ENCODE assay signal across 10 mouse cellular contexts in the genomic region with DNA sequence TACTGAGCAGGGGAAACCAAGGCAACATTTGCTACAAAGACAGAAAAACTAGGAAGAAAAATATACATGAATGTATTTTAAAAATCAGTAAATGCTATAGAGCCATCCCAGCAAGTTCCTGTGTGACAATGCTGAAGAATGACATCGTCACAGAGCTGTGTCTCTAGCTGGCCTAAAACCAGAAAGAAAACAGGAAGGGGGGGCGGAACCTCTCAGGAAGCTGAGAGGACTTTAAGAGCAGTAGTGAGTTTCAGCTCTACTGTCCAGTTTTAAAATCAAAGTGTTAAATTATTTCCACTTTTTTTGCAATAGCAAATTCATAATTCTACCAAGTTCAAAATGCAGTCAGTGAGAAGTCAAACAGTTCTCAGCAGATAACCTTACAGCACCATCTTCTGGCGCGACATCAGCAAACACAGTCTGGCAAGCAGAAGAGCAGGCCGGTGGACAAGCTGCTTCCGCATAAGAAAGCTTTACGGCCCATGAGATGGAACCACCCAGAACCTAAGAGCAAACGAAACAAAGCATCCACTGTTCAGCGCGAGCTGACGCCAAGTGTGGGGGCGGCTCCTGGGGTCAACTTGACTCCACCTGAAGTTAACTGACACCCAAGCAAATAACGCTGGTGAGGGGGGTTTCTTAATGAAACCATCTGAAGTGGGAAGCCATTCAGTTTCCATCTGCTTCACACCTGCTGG. TPM values are rescaled to one million over a fixed set of nuclear protein-coding genes. Genes with fewer than 3 reads are reported as not detected.
DNase-seq lines count a peak whose midpoint lies in the region; ATAC-seq and TF ChIP-seq lines count a peak whose summit lies in the region.
"Had no signal": no experiment of that assay in that cellular context is flagged by ENCODE, and none has a peak within 500 bp of the region (broad histone marks: within the 10 kb centered on the region; RNA-seq: fewer than 3 reads in every experiment).

No protein-coding gene starts in this region.

- no peak overlapping the region for H3K4me2 ChIP-seq in liver, embryonic 15.5 days
- H3K4me2 ChIP-seq in heart, embryonic 13.5 days: no peak overlapping the region
- no peak overlapping the region for H3K4me2 ChIP-seq in lung, embryonic 15.5 days
- no peak overlapping the region for H3K4me2 ChIP-seq in midbrain, embryonic 11.5 days
- H3K4me2 ChIP-seq: embryonic facial prominence, embryonic 13.5 days; limb, embryonic 15.5 days had no signal

- no peak for TF ChIP-seq POLR2A in cerebellum, adult 2 months (IDR thresholded peaks at IDR 0.05; ENCODE audit: borderline replicate concordance, insufficient read depth, low read length)

- H3K4me3 ChIP-seq in cerebellum, adult 2 months (replicated peaks; ENCODE audit: insufficient read depth, low read depth, low read length): no peak overlapping the region
- H3K4me3 ChIP-seq in liver, embryonic 15.5 days (replicated peaks): no peak overlapping the region
- H3K4me3 ChIP-seq in heart, embryonic 13.5 days: no peak overlapping the region
- no peak overlapping the region for H3K4me3 ChIP-seq in lung, embryonic 15.5 days
- H3K4me3 ChIP-seq in midbrain, embryonic 11.5 days (ENCODE audit: low read depth, low read length): no peak overlapping the region
- H3K4me3 ChIP-seq: embryonic facial prominence, embryonic 13.5 days; limb, embryonic 15.5 days had no signal

- no peak overlapping the region for H3K9ac ChIP-seq in liver, embryonic 15.5 days
- H3K9ac ChIP-seq in heart, embryonic 13.5 days: no peak overlapping the region
- no peak overlapping the region for H3K9ac ChIP-seq in lung, embryonic 15.5 days
- no peak overlapping the region for H3K9ac ChIP-seq in midbrain, embryonic 11.5 days (ENCODE audit: low read length)
- H3K9ac ChIP-seq: embryonic facial prominence, embryonic 13.5 days; limb, embryonic 15.5 days had no signal

- whole genome bisulfite sequencing in cerebellum, adult 2 months: 58% methylated on average over 13 of the region's 13 CpGs
- 55% methylated on average over 13 of the region's 13 CpGs for WGBS in liver, embryonic 15.5 days (ENCODE audit: insufficient replicate concordance)
- WGBS in heart, embryonic 13.5 days: 64% methylated on average over 13 of the region's 13 CpGs
- WGBS in lung, embryonic 15.5 days: 38% methylated on average over 13 of the region's 13 CpGs
- 81% methylated on average over 13 of the region's 13 CpGs for WGBS in midbrain, embryonic 11.5 days

- peaks cover 4% of the 10 kb centered on the region for H3K4me1 ChIP-seq in cerebellum, adult 2 months (ENCODE audit: control insufficient read depth, insufficient read depth, low read length)
- H3K4me1 ChIP-seq in liver, embryonic 15.5 days (replicated peaks): no peaks in the 10 kb centered on the region
- H3K4me1 ChIP-seq in heart, embryonic 13.5 days: peaks cover 8% of the 10 kb centered on the region; the same call in 1 of the 2 replicates
- H3K4me1 ChIP-seq in lung, embryonic 15.5 days: peaks cover 7% of the 10 kb centered on the region
- no peaks in the 10 kb centered on the region for H3K4me1 ChIP-seq in midbrain, embryonic 11.5 days (ENCODE audit: control insufficient read depth, insufficient read depth, low read length)
- H3K4me1 ChIP-seq: limb, embryonic 15.5 days had no signal

- ATAC-seq in liver, embryonic 15.5 days (ENCODE audit: insufficient read depth): no peak
- no peak for ATAC-seq in heart, embryonic 13.5 days (ENCODE audit: extremely low read depth, insufficient number of reproducible peaks, low FRiP score, low TSS enrichment)
- ATAC-seq in lung, embryonic 15.5 days (ENCODE audit: borderline replicate concordance, extremely low read depth, low FRiP score, low TSS enrichment): peak; percentile 55; the same call in 1 of the 2 replicates
- no peak for ATAC-seq in midbrain, embryonic 11.5 days (ENCODE audit: low FRiP score)

- H3K27ac ChIP-seq in cerebellum, adult 2 months (ENCODE audit: insufficient read depth, low read length): no peak overlapping the region
- 0 out of 2 replicates have a peak overlapping the region, but pooled peaks have one; percentile 14 for H3K27ac ChIP-seq in liver, embryonic 15.5 days (replicated peaks)
- H3K27ac ChIP-seq in heart, embryonic 13.5 days (replicated peaks): peak overlapping the region; percentile 8; the same call in 1 of the 2 replicates
- 0 out of 2 replicates have a peak overlapping the region, but pooled peaks have one; percentile 19 for H3K27ac ChIP-seq in lung, embryonic 15.5 days
- no peak overlapping the region for H3K27ac ChIP-seq in midbrain, embryonic 11.5 days (ENCODE audit: low read depth, low read length)
- H3K27ac ChIP-seq: embryonic facial prominence, embryonic 13.5 days; limb, embryonic 15.5 days had no signal

- peaks cover 47% of the 10 kb centered on the region for H3K36me3 ChIP-seq in liver, embryonic 15.5 days (replicated peaks)
- peaks cover 56% of the 10 kb centered on the region for H3K36me3 ChIP-seq in heart, embryonic 13.5 days
- H3K36me3 ChIP-seq in lung, embryonic 15.5 days: peaks cover 32% of the 10 kb centered on the region
- H3K36me3 ChIP-seq in midbrain, embryonic 11.5 days (ENCODE audit: control insufficient read depth, insufficient read depth, low read length): peaks cover 3% of the 10 kb centered on the region; the same call in 1 of the 2 replicates

- DNase-seq in cerebellum, adult 2 months: peak in 1 of 2 experiments; percentile 12
- no peak for DNase-seq in cerebellum, adult 9-11 months
- no peak for DNase-seq in liver
- DNase-seq in midbrain, embryonic 11.5 days (ENCODE audit: low spot score, missing footprints): no peak
- no peak for DNase-seq in thymus, postnatal 10 days (ENCODE audit: low spot score in 2 of 2)

- H3K9me3 ChIP-seq in liver, embryonic 15.5 days (replicated peaks): no peaks in the 10 kb centered on the region
- no peaks in the 10 kb centered on the region for H3K9me3 ChIP-seq in heart, embryonic 13.5 days
- no peaks in the 10 kb centered on the region for H3K9me3 ChIP-seq in lung, embryonic 15.5 days
- H3K9me3 ChIP-seq in midbrain, embryonic 11.5 days (ENCODE audit: control insufficient read depth, low read length): no peaks in the 10 kb centered on the region
- H3K9me3 ChIP-seq: embryonic facial prominence, embryonic 13.5 days; limb, embryonic 15.5 days had no signal

- peak; percentile 16; the same call in 1 of the 2 replicates for TF ChIP-seq CTCF in cerebellum, adult 2 months (IDR thresholded peaks at IDR 0.05; ENCODE audit: borderline replicate concordance, insufficient read depth, low read depth, low read length)

- H3K27me3 ChIP-seq in cerebellum, adult 2 months (ENCODE audit: control insufficient read depth, insufficient read depth, low read length): no peaks in the 10 kb centered on the region
- H3K27me3 ChIP-seq in liver, embryonic 15.5 days: no peaks in the 10 kb centered on the region
- no peaks in the 10 kb centered on the region for H3K27me3 ChIP-seq in heart, embryonic 13.5 days (replicated peaks)
- no peaks in the 10 kb centered on the region for H3K27me3 ChIP-seq in lung, embryonic 15.5 days
- H3K27me3 ChIP-seq in midbrain, embryonic 11.5 days (ENCODE audit: control insufficient read depth, insufficient read depth, low read length): no peaks in the 10 kb centered on the region
- H3K27me3 ChIP-seq: embryonic facial prominence, embryonic 13.5 days; limb, embryonic 15.5 days had no signal

RNA-seq across cellular contexts. Expression of gene Gxylt1, which starts 23.3 kb away (rescaled TPM):
- 9.1 and 9.3 TPM in 2 replicates for polyA plus RNA-seq in cerebellum, adult 2 months (2012; rRNA removed)
- 2.8 and 3.1 TPM in 2 replicates for polyA plus RNA-seq in liver, embryonic 15.5 days (2015; fragmentation: Nextera tagmentation; extraction: Ambion mirVana)
- 7.0 and 8.5 TPM in 2 replicates for polyA plus RNA-seq in heart, embryonic 13.5 days (2015; fragmentation: Nextera tagmentation; extraction: Ambion mirVana)
- 13.6 and 14.4 TPM in 2 replicates for polyA plus RNA-seq in lung, embryonic 15.5 days (2015; fragmentation: Nextera tagmentation; extraction: Ambion mirVana)
- 11.4 and 14.1 TPM in 2 replicates for polyA plus RNA-seq in midbrain, embryonic 11.5 days (2014; fragmentation: Nextera tagmentation; extraction: Ambion mirVana)

Comparison
In these comparisons a context has a peak if more than half of its experiments do, and no peak if none do; other contexts are left out.
1. H3K27ac ChIP-seq: peak in liver, embryonic 15.5 days (single experiment), heart, embryonic 13.5 days (single experiment) and lung, embryonic 15.5 days (single experiment); none in cerebellum, adult 2 months (single experiment) and midbrain, embryonic 11.5 days (single experiment).